Mouse (Mus musculus) fat pad, adult 2 months (tissue): ENCODE measurements around the gene Enthd1.

ENCODE experiments used
- DNase-seq: peaks from one replicate; pipeline ENCODE4 v3.0.0-alpha.2; 2011; ENCODE audit warnings: low read depth, low spot score; ENCODE audit errors: extremely low read depth

The Enthd1 gene

GRCm38 (mm10) chr15:80574211-80575040, 9.5 kb upstream of the Enthd1 start:
- no peak for DNase-seq

- no peak for DNase-seq
Observed at GRCm38 (mm10) chr15:80572811-80573520, 8.0 kb upstream of the Enthd1 start.

- DNase-seq, result no peak
Observed at GRCm38 (mm10) chr15:80572291-80572690, 7.3 kb upstream of the Enthd1 start, which contains the start of gene Grap2. Grap2 (plus strand) TSS chr15:80572594.

DNA sequence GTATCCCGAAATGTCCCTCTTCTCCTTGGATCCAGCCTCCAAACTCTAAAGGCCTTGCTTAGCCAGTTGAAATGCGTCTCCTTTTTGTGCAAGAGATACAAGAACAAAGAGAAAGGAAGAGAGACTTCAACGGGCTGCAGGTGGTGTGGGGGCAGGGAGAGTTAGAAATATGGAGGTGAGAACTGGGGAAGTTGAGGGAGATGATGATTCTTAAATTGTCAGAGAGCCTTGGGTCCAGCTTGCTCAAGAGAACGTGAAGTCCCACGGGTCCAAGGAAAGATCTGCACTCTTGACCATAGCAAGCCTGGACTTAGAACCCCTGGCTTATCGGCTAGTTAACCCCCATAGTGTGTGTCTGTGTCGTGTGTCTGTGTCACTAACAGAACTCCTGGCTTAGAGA, 6.7 kb upstream of the Enthd1 start:
- DNase-seq, result no peak

DNA sequence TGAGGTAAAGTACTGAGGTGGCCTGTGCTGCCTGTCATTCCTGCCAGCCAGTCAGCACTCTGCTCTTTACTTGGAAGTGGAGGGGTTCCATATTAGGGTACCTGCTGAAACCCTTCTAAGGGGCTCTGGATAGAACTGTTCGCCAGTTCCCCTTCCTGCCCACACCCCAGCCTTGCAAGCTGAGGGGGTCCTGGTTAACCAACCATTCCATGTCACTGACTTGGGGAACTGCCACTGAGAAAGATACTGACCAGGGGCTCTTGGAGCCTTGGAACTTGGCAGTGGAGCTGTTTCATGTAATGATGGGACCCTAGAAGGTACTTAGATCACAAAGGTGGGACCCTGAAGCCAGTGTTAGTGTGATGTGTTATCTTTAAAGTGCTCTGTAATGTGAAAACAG, 5.3 kb upstream of the Enthd1 start:
- DNase-seq, result no peak

- no peak for DNase-seq
Observed at GRCm38 (mm10) chr15:80569205-80569604, 4.2 kb upstream of the Enthd1 start.

DNA sequence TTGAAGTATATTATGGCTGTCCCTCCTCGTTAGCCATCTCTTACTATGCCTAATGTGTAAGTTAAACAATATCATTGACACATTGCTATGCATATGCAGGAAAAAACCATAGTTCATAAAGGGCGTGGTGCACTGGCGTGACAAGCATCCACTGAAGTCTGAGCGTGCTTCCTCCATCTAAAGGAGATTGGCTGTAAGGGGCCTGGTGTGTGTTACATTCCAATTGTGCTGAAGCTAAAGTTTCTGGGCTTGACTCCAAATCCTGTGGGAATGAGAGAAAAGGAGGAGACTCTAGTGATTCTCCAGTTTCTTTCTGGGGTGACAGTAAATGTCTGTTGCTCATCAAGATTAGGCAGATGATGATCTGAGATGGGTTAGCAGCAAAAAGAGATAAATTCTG, 2.8 kb upstream of the Enthd1 start:
- no peak for DNase-seq

- DNase-seq, result no peak
Observed at GRCm38 (mm10) chr15:80567139-80567538, 2.2 kb upstream of the Enthd1 start.

GRCm38 (mm10) chr15:80566696-80567095, 1.7 kb upstream of the Enthd1 start:
- DNase-seq, result no peak

- no peak for DNase-seq
Observed at GRCm38 (mm10) chr15:80563634-80564208, 1.2 kb downstream of the Enthd1 start.

- no peak for DNase-seq
Observed at GRCm38 (mm10) chr15:80562446-80562845, 2.5 kb downstream of the Enthd1 start.

DNA sequence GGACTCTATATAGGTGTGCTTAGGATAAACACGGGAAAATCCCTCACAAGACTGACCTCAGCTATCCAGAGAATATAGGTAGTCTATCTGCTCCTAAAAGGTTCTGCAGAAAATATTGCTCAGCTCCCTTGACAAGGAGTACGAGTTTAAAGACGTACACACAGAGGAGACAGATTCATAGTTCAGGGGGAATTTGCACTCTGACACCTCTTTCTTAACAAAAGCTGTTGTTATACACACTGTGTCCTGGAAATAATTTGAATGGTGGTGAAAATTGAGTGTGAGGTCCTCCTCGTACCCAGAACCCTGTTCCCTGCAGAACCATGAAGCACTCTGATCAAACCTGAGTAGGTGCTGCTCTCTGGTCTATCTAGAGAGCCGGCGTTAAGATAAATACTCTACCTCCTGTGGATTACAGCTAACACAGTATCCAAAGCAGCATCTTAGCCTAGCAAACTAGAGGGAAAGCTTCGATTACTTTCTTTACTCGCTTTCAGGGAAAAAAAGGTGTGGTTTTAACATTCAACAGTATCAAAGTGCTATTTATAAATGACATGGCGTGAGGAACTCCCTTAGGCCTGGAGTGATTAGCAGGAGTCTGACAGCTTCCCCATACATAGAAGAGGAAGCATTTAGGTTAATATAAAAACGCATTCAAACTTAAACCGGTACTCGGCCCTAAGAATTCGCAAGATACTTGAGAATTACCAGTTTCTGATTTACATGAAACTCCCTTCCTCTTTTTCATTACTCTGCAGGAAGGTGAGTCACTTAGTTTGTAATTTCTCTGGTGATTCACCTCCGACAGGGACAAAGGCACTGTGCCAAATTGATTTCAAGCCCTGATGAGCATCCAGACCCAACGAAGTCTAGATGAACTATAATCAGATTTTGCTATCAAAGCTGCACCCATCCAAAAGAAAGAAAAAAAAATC, 4.0 kb downstream of the Enthd1 start:
- DNase-seq, result no peak

DNA sequence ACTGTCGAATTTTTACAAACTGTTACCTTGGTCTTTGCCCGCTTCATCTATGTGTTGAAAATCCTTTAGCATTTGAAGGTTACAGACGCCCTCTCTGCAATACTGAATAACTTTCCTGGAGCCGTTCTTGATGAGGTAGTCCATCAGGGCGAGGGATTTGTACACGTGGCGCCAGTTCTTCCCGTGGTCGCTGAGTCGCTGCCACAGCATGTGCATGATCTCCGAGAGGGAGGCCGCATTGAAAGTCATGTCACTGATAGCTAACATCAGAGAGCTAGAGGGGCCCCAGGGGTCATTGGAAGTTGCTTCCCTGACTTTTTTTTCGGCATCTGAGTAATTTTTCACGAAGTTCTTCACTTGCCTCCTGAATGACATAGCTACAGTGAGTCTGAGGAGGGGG, 5.0 kb downstream of the Enthd1 start:
- DNase-seq, result no peak

- DNase-seq, result no peak
Observed at GRCm38 (mm10) chr15:80559534-80559933, 5.4 kb downstream of the Enthd1 start.

DNA sequence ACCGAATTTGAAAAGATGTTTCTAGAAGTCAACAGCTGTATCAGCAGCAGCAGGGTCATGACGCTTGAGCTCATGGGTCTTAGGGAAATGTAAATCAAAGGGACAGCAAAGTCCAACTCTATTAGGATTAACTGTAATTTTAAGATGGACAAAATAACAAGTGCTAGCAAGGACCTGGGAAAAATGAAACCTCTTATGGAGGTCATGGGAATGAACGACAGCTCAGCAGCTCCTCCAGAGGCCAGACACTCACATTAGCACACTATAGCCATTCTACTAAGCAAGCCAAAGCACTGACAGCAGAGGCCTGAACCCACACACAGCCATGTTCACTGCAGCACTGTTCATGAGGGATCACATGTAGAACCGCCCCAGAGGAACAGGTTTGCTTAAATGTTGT, 7.2 kb downstream of the Enthd1 start:
- no peak for DNase-seq

GRCm38 (mm10) chr15:80556021-80556420, 8.9 kb downstream of the Enthd1 start:
- no peak for DNase-seq

DNA sequence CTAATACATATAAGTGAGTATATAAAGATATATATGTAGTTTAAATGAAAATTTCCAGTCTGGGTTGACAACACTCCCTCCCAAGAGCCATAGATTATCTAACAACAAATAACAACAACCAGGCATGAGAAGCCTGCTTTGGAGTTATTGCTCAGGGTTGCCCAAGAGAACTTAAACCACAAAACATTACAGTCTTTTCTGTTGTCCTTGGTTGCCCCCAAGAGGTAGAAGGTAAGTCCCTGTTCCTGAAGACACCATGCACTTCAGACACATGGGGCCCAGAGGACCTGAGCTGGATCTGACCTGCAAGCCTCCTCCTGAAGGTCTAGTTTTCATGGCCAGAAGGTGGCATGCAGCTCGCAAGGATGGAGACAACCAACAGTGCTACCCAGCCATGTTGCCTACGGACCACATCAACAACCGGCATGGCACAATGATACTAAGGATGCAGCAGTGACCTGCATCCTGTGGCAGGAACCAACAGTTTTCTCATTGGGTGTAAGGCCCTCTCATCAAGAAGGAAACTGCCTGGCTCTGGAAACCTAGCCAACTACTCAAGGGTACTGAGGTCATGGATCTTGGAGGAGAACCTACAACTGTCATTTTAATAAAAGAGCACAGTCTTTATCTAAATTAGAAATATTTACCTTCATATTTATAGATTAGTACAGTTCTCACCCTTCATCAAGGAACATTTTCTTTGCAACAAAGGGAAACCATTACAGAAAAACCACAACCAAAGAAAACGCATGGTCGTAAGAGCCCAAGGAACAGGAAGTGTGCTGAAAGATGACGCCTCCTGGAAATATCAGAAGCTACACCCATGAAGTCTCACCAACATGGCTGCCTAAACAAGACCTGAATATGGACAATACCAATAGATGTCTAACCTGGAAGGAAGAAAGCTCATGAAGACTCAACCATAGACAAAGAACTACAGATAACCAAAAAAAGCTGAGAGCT, 9.8 kb downstream of the Enthd1 start:
- DNase-seq, result no peak

DNA sequence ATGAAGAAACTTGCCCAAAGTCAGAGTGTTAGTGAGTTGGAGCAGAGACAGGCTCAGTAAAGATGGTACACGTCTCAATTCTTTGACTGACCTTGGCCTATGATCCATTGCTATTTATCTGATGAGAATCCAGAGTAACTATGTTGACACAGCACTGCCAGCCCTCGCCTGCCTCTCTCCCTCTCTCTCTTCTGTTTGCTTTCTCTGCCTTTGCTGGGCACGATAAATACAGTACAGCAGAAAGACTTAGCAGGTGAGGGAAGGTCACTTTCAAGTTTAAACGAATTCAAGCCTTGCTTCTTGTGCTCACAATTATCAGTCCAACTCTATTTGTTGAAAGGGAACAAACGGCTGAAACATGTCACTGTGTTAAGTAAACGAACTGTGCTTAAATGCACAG, 19.5 kb downstream of the Enthd1 start:
- no peak for DNase-seq

DNA sequence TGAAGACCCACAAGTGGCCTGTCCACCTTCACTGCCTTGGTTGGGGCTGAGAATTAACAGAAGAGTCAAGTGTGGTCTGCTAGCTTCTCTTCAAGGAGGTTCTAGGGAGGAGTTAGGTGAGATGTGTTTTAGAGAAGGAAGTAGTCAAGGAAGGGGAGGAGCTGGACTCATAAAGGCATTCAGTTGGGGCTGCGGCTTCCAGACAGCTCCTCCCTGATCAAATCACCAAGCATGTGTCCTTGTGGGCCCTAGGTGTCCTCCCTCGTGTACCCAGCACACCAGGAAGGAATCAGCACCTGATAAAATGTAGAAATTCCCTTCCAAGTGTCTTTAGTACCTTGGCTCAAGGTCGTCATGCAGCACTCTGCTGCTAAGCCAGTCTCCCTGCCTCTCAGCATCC, 20.8 kb downstream of the Enthd1 start:
- DNase-seq, result no peak
